Mouse (Mus musculus): ENCODE data around the gene Trip12. TPM values are rescaled to one million over a fixed set of nuclear protein-coding genes. Genes with fewer than 3 reads are reported as not detected.
A peak's percentile ranks its signal among the peaks of the same experiment; 100 is the strongest.

Gene Trip12
- polyA plus RNA-seq, 1 experiment from 2014 or later = 26.0 TPM

GRCm38 (mm10) chr1:84882937-84883336 lies 42.6 kb upstream of the Trip12 start:
- H3K27ac ChIP-seq (replicated peaks) = no peak overlapping the region
- H3K9ac ChIP-seq (ENCODE audit: low read length) = no peak overlapping the region
- H3K4me3 ChIP-seq (ENCODE audit: low read depth, low read length) = no peak overlapping the region
- H3K27me3 ChIP-seq (ENCODE audit: control insufficient read depth, insufficient read depth, low read length) = no peaks in the 10 kb centered on the region
- DNase-seq (ENCODE audit: low spot score) = no peak
- no peak for ATAC-seq (ENCODE audit: low FRiP score, low TSS enrichment)
- no peak overlapping the region for H3K4me2 ChIP-seq (replicated peaks; ENCODE audit: low read depth)
- 91% methylated on average over 4 of the region's 4 CpGs for WGBS
- H3K36me3 ChIP-seq (ENCODE audit: control insufficient read depth, insufficient read depth, low read length) = no peaks in the 10 kb centered on the region
- no peaks in the 10 kb centered on the region for H3K4me1 ChIP-seq (replicated peaks; ENCODE audit: control insufficient read depth, insufficient read depth)
- no peaks in the 10 kb centered on the region for H3K9me3 ChIP-seq (ENCODE audit: control insufficient read depth, low read length)
- no peak for TF ChIP-seq EP300 (optimal IDR thresholded peaks at IDR 0.05)
- TF ChIP-seq CTCF (IDR thresholded peaks at IDR 0.05; ENCODE audit: low read depth) = no peak

- no peak overlapping the region for H3K27ac ChIP-seq (replicated peaks)
- no peaks in the 10 kb centered on the region for H3K27me3 ChIP-seq (ENCODE audit: control insufficient read depth, insufficient read depth, low read length)
- no peak overlapping the region for H3K4me2 ChIP-seq (replicated peaks; ENCODE audit: low read depth)
- TF ChIP-seq EP300 (optimal IDR thresholded peaks at IDR 0.05) (no peak), CTCF (IDR thresholded peaks at IDR 0.05; ENCODE audit: low read depth) (no peak)
- no peak overlapping the region for H3K4me3 ChIP-seq (ENCODE audit: low read depth, low read length)
- no peak for DNase-seq (ENCODE audit: low spot score)
- H3K9me3 ChIP-seq (ENCODE audit: control insufficient read depth, low read length) = no peaks in the 10 kb centered on the region
- H3K36me3 ChIP-seq (ENCODE audit: control insufficient read depth, insufficient read depth, low read length) = no peaks in the 10 kb centered on the region
- WGBS = 73% methylated on average over 2 of the region's 2 CpGs
- ATAC-seq (ENCODE audit: low FRiP score, low TSS enrichment) = no peak
- H3K9ac ChIP-seq (ENCODE audit: low read length) = no peak overlapping the region
- no peaks in the 10 kb centered on the region for H3K4me1 ChIP-seq (replicated peaks; ENCODE audit: control insufficient read depth, insufficient read depth)
These were observed 41.8 kb upstream of the Trip12 start for GRCm38 (mm10) chr1:84882066-84882532.

- no peak for ATAC-seq (ENCODE audit: low FRiP score, low TSS enrichment)
- DNase-seq (ENCODE audit: low spot score) = no peak
- H3K27me3 ChIP-seq (ENCODE audit: control insufficient read depth, insufficient read depth, low read length) = no peaks in the 10 kb centered on the region
- H3K4me3 ChIP-seq (ENCODE audit: low read depth, low read length) = no peak overlapping the region
- H3K9me3 ChIP-seq (ENCODE audit: control insufficient read depth, low read length) = no peaks in the 10 kb centered on the region
- no peaks in the 10 kb centered on the region for H3K36me3 ChIP-seq (ENCODE audit: control insufficient read depth, insufficient read depth, low read length)
- no peaks in the 10 kb centered on the region for H3K4me1 ChIP-seq (replicated peaks; ENCODE audit: control insufficient read depth, insufficient read depth)
- no peak overlapping the region for H3K4me2 ChIP-seq (replicated peaks; ENCODE audit: low read depth)
- 66% methylated on average over 11 of the region's 11 CpGs for WGBS
- H3K9ac ChIP-seq (ENCODE audit: low read length) = no peak overlapping the region
- H3K27ac ChIP-seq (replicated peaks) = no peak overlapping the region
- TF ChIP-seq CTCF (IDR thresholded peaks at IDR 0.05; ENCODE audit: low read depth) (peak; percentile 53), EP300 (optimal IDR thresholded peaks at IDR 0.05) (no peak)
These were observed 41.1 kb upstream of the Trip12 start for GRCm38 (mm10) chr1:84881248-84882065.

GRCm38 (mm10) chr1:84879571-84880120 lies 39.3 kb upstream of the Trip12 start:
- Histone ChIP-seq H3K4me3 (ENCODE audit: low read depth, low read length) (no peak overlapping the region), H3K4me2 (replicated peaks; ENCODE audit: low read depth) (no peak overlapping the region), H3K9ac (ENCODE audit: low read length) (no peak overlapping the region), H3K36me3 (ENCODE audit: control insufficient read depth, insufficient read depth, low read length) (no peaks in the 10 kb centered on the region), H3K27me3 (ENCODE audit: control insufficient read depth, insufficient read depth, low read length) (no peaks in the 10 kb centered on the region), H3K27ac (replicated peaks) (no peak overlapping the region), H3K4me1 (replicated peaks; ENCODE audit: control insufficient read depth, insufficient read depth) (no peaks in the 10 kb centered on the region), H3K9me3 (ENCODE audit: control insufficient read depth, low read length) (no peaks in the 10 kb centered on the region)
- ATAC-seq (ENCODE audit: low FRiP score, low TSS enrichment) (no peak), DNase-seq (ENCODE audit: low spot score) (no peak)
- 91% methylated on average over 8 of the region's 8 CpGs for WGBS
- TF ChIP-seq EP300 (optimal IDR thresholded peaks at IDR 0.05) (no peak), CTCF (IDR thresholded peaks at IDR 0.05; ENCODE audit: low read depth) (no peak)

GRCm38 (mm10) chr1:84877590-84877989 lies 37.3 kb upstream of the Trip12 start:
- H3K9ac ChIP-seq (ENCODE audit: low read length) = no peak overlapping the region
- TF ChIP-seq CTCF (IDR thresholded peaks at IDR 0.05; ENCODE audit: low read depth) (no peak), EP300 (optimal IDR thresholded peaks at IDR 0.05) (no peak)
- H3K4me3 ChIP-seq (ENCODE audit: low read depth, low read length) = no peak overlapping the region
- H3K9me3 ChIP-seq (ENCODE audit: control insufficient read depth, low read length) = no peaks in the 10 kb centered on the region
- WGBS = 82% methylated on average over 2 of the region's 2 CpGs
- H3K36me3 ChIP-seq (ENCODE audit: control insufficient read depth, insufficient read depth, low read length) = no peaks in the 10 kb centered on the region
- H3K4me2 ChIP-seq (replicated peaks; ENCODE audit: low read depth) = no peak overlapping the region
- H3K27me3 ChIP-seq (ENCODE audit: control insufficient read depth, insufficient read depth, low read length) = no peaks in the 10 kb centered on the region
- H3K4me1 ChIP-seq (replicated peaks; ENCODE audit: control insufficient read depth, insufficient read depth) = no peaks in the 10 kb centered on the region
- DNase-seq (ENCODE audit: low spot score) (no peak), ATAC-seq (ENCODE audit: low FRiP score, low TSS enrichment) (no peak)
- H3K27ac ChIP-seq (replicated peaks) = no peak overlapping the region

GRCm38 (mm10) chr1:84872939-84873338 lies 32.6 kb upstream of the Trip12 start:
- no peak overlapping the region for H3K4me3 ChIP-seq (ENCODE audit: low read depth, low read length)
- no peak overlapping the region for H3K9ac ChIP-seq (ENCODE audit: low read length)
- no peaks in the 10 kb centered on the region for H3K36me3 ChIP-seq (ENCODE audit: control insufficient read depth, insufficient read depth, low read length)
- H3K4me2 ChIP-seq (replicated peaks; ENCODE audit: low read depth) = no peak overlapping the region
- H3K9me3 ChIP-seq (ENCODE audit: control insufficient read depth, low read length) = no peaks in the 10 kb centered on the region
- ATAC-seq (ENCODE audit: low FRiP score, low TSS enrichment) (no peak), DNase-seq (ENCODE audit: low spot score) (no peak)
- WGBS = 72% methylated on average over 4 of the region's 4 CpGs
- H3K27me3 ChIP-seq (ENCODE audit: control insufficient read depth, insufficient read depth, low read length) = no peaks in the 10 kb centered on the region
- H3K27ac ChIP-seq (replicated peaks) = no peak overlapping the region
- TF ChIP-seq EP300 (optimal IDR thresholded peaks at IDR 0.05) = no peak
- H3K4me1 ChIP-seq (replicated peaks; ENCODE audit: control insufficient read depth, insufficient read depth) = no peaks in the 10 kb centered on the region

All from stomach, postnatal 0 days (tissue).